Mouse (Mus musculus): ENCODE measurements at regions not wholly inside any gene's neighbourhood (a gene's known extent, or its start where the extent isn't known, plus 50 kb on each side); places are given as distances from the start of the nearest gene placed in this dataset.

- DNase-seq (ENCODE audit: low spot score) = no peak
- H3K9me3 ChIP-seq (ENCODE audit: control insufficient read depth, low read length) = no peaks in the 10 kb centered on the region
These were observed 146.8 kb upstream of the Zmiz1 start for GRCm38 (mm10) chr14:25312135-25312534.

GRCm38 (mm10) chr14:25312814-25313426 is 146.1 kb upstream of the Zmiz1 start:
- no peak overlapping the region for H3K27ac ChIP-seq (ENCODE audit: low read depth, low read length)
- no peak for ATAC-seq (ENCODE audit: low FRiP score)

More at GRCm38 (mm10) chr14:25312135-25312534, 146.8 kb upstream of the Zmiz1 start:
- no peak for ATAC-seq (ENCODE audit: low FRiP score)
- Histone ChIP-seq H3K27me3 (ENCODE audit: control insufficient read depth, insufficient read depth, low read length) (peaks cover 2% of the 10 kb centered on the region; the same call in 1 of the 2 replicates), H3K4me3 (ENCODE audit: low read depth, low read length) (no peak overlapping the region), H3K36me3 (ENCODE audit: control insufficient read depth, insufficient read depth, low read length) (no peaks in the 10 kb centered on the region), H3K4me2 (replicated peaks; ENCODE audit: low read depth, low read length) (no peak overlapping the region), H3K9ac (ENCODE audit: low read depth, low read length) (no peak overlapping the region), H3K4me1 (replicated peaks; ENCODE audit: control insufficient read depth, insufficient read depth, low read length) (peaks cover under 1% of the 10 kb centered on the region; the same call in 1 of the 2 replicates), H3K27ac (ENCODE audit: low read depth, low read length) (no peak overlapping the region)
- WGBS = 23% methylated on average over 7 of the region's 7 CpGs

DNA sequence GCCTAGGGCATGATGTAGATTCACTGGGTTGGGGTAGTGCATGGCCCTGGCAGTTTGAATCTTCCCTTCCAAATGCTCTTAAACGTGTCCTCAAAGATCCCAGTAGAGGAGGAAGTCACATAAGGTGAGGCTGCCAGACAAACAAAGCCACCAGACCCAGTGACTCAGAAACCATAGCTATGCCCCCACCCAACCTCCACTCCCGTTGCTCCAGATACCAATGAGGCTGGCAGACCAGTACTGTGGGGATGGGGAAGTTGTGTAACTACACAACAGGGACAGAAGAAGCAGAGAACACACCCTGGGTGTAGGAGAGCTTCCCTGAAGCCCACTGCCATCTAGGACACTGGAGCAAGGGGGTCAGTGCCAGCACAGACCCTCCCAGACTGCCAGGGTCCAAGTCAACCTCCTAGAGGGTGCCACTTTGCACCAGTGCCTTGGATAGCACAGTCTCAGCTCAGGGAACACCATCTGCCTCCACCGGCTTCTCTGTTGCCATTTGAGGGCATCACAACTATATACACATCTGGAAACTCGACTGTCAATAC is 145.2 kb upstream of the Zmiz1 start:
- no peak overlapping the region for H3K27ac ChIP-seq (ENCODE audit: low read depth, low read length)
- no peak overlapping the region for H3K4me3 ChIP-seq (ENCODE audit: low read depth, low read length)
- H3K9me3 ChIP-seq (ENCODE audit: control insufficient read depth, low read length) = no peaks in the 10 kb centered on the region
- peaks cover 9% of the 10 kb centered on the region for H3K4me1 ChIP-seq (replicated peaks; ENCODE audit: control insufficient read depth, insufficient read depth, low read length)
- WGBS = 84% methylated on average over 4 of the region's 4 CpGs
- no peaks in the 10 kb centered on the region for H3K36me3 ChIP-seq (ENCODE audit: control insufficient read depth, insufficient read depth, low read length)
- DNase-seq (ENCODE audit: low spot score) = no peak
- peaks cover 2% of the 10 kb centered on the region; the same call in 1 of the 2 replicates for H3K27me3 ChIP-seq (ENCODE audit: control insufficient read depth, insufficient read depth, low read length)
- H3K9ac ChIP-seq (ENCODE audit: low read depth, low read length) = no peak overlapping the region
- no peak overlapping the region for H3K4me2 ChIP-seq (replicated peaks; ENCODE audit: low read depth, low read length)
- no peak for ATAC-seq (ENCODE audit: low FRiP score)

More at GRCm38 (mm10) chr14:25312814-25313426, 146.1 kb upstream of the Zmiz1 start:
- H3K4me1 ChIP-seq (replicated peaks; ENCODE audit: control insufficient read depth, insufficient read depth, low read length) = peaks cover 7% of the 10 kb centered on the region; the same call in 1 of the 2 replicates
- H3K9ac ChIP-seq (ENCODE audit: low read depth, low read length) = no peak overlapping the region
- peaks cover 2% of the 10 kb centered on the region; the same call in 1 of the 2 replicates for H3K27me3 ChIP-seq (ENCODE audit: control insufficient read depth, insufficient read depth, low read length)
- 91% methylated on average over 6 of the region's 6 CpGs for WGBS
- no peaks in the 10 kb centered on the region for H3K9me3 ChIP-seq (ENCODE audit: control insufficient read depth, low read length)
- DNase-seq (ENCODE audit: low spot score) = no peak
- no peak overlapping the region for H3K4me3 ChIP-seq (ENCODE audit: low read depth, low read length)
- H3K36me3 ChIP-seq (ENCODE audit: control insufficient read depth, insufficient read depth, low read length) = no peaks in the 10 kb centered on the region
- no peak overlapping the region for H3K4me2 ChIP-seq (replicated peaks; ENCODE audit: low read depth, low read length)

- DNase-seq (ENCODE audit: low spot score) = no peak
- Histone ChIP-seq H3K27ac (ENCODE audit: low read depth, low read length) (no peak overlapping the region), H3K4me3 (ENCODE audit: low read depth, low read length) (no peak overlapping the region), H3K4me1 (replicated peaks; ENCODE audit: control insufficient read depth, insufficient read depth, low read length) (peaks cover 15% of the 10 kb centered on the region), H3K4me2 (replicated peaks; ENCODE audit: low read depth, low read length) (no peak overlapping the region), H3K36me3 (ENCODE audit: control insufficient read depth, insufficient read depth, low read length) (no peaks in the 10 kb centered on the region), H3K27me3 (ENCODE audit: control insufficient read depth, insufficient read depth, low read length) (peaks cover 2% of the 10 kb centered on the region; the same call in 1 of the 2 replicates), H3K9ac (ENCODE audit: low read depth, low read length) (no peak overlapping the region), H3K9me3 (ENCODE audit: control insufficient read depth, low read length) (no peaks in the 10 kb centered on the region)
- 94% methylated on average over 5 of the region's 5 CpGs for WGBS
- no peak for ATAC-seq (ENCODE audit: low FRiP score)
These were observed 142.5 kb upstream of the Zmiz1 start for GRCm38 (mm10) chr14:25316491-25316890.

DNA sequence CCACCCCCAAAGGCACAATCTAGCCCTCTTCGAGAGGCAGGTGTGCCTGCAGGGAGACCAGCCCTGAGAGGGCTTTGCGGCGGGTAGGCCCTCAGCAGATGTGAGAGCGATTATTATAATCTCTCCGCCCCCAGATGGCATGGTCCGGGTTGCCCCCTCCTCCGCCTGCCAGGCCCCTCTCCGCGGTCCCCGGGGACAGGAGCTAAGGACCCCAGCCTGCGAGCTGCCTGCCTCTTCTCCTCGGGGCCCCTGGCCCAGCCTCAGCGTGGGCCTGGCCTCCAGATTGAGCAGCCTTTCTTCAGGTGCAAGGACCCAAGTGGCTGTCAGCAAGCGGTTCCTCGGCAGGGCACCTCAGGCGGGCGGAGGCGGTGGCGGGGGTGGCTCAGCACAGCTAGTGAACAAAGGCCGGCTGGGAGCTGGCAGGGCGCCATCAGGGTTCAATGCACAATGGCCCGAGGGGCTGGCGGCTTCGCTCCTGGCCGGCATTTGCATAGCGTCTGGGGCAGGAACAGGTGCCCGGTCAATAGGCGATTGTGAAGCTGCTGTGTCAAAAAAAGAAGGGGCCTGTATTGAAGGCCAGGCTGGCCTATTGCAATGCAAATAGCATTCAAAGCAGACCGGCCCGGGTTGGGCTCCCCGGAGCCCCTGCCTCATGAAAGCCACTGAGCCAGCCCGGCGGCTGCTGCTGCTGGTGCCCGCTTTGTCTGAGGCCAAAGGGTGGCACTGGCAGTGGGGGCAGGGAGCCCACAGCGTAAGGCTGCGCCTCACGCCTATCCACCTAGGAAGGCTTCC is 141.1 kb upstream of the Zmiz1 start:
- Histone ChIP-seq H3K27me3 (ENCODE audit: control insufficient read depth, insufficient read depth, low read length) (peaks cover 2% of the 10 kb centered on the region; the same call in 1 of the 2 replicates), H3K27ac (ENCODE audit: low read depth, low read length) (peak overlapping the region; percentile 96), H3K4me3 (ENCODE audit: low read depth, low read length) (peak overlapping the region; percentile 12; the same call in 1 of the 2 replicates), H3K36me3 (ENCODE audit: control insufficient read depth, insufficient read depth, low read length) (no peaks in the 10 kb centered on the region), H3K4me2 (replicated peaks; ENCODE audit: low read depth, low read length) (peak overlapping the region; percentile 24), H3K4me1 (replicated peaks; ENCODE audit: control insufficient read depth, insufficient read depth, low read length) (peaks cover 15% of the 10 kb centered on the region), H3K9ac (ENCODE audit: low read depth, low read length) (peak overlapping the region; percentile 57), H3K9me3 (ENCODE audit: control insufficient read depth, low read length) (no peaks in the 10 kb centered on the region)
- ATAC-seq (ENCODE audit: low FRiP score) (peak; percentile 93), DNase-seq (ENCODE audit: low spot score) (peak; percentile 94)
- WGBS = 2% methylated on average over 37 of the region's 37 CpGs

DNA sequence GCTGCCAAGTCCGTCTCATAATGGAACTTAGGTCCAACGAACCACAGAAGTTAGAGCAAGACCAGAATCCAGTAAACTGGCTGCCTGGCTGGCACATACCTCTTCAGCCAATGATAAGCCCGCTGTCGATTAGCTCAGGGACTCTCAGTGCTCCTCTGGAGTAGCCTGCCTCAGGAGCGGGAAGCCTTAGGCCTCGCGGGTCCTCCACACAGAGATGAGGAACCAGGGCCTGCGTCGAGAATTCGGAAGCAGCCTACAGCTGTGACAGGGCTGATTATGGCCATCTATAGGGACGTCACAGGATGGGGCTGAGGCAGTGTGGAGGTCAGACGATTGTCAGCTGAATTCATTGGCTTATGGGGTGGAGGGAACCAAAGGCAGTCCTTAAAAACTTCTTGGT is 140.1 kb upstream of the Zmiz1 start:
- Histone ChIP-seq H3K9me3 (ENCODE audit: control insufficient read depth, low read length) (no peaks in the 10 kb centered on the region), H3K4me2 (replicated peaks; ENCODE audit: low read depth, low read length) (peak overlapping the region; percentile 17), H3K36me3 (ENCODE audit: control insufficient read depth, insufficient read depth, low read length) (no peaks in the 10 kb centered on the region), H3K27me3 (ENCODE audit: control insufficient read depth, insufficient read depth, low read length) (peaks cover 2% of the 10 kb centered on the region; the same call in 1 of the 2 replicates), H3K4me3 (ENCODE audit: low read depth, low read length) (no peak overlapping the region), H3K4me1 (replicated peaks; ENCODE audit: control insufficient read depth, insufficient read depth, low read length) (peaks cover 15% of the 10 kb centered on the region), H3K27ac (ENCODE audit: low read depth, low read length) (peak overlapping the region; percentile 96), H3K9ac (ENCODE audit: low read depth, low read length) (peak overlapping the region; percentile 49; the same call in 1 of the 2 replicates)
- DNase-seq (ENCODE audit: low spot score) (peak; percentile 46), ATAC-seq (ENCODE audit: low FRiP score) (no peak)
- WGBS = 50% methylated on average over 12 of the region's 12 CpGs

DNA sequence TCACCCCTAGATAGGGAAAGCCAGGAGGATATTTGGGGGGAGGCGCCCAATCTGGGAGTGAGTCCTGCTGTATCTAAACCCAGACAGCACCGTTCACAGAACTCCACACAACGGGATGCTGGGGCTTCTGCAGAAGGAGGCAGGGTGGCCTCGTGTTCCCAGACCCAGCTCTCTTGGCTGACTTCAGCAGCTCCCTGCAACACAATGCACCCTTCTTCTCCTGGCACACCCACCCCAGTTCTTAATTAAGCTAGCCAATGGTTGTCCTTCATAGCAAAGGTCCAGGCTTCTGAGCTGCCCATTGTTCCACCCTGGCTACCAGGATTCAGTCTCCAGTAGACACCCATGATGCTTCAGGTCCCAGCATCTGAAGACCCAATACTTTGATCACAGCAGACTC is 138.8 kb upstream of the Zmiz1 start:
- no peaks in the 10 kb centered on the region for H3K9me3 ChIP-seq (ENCODE audit: control insufficient read depth, low read length)
- 59% methylated on average over 4 of the region's 4 CpGs for WGBS
- H3K9ac ChIP-seq (ENCODE audit: low read depth, low read length) = no peak overlapping the region
- no peak for DNase-seq (ENCODE audit: low spot score)
- H3K4me2 ChIP-seq (replicated peaks; ENCODE audit: low read depth, low read length) = no peak overlapping the region
- H3K4me3 ChIP-seq (ENCODE audit: low read depth, low read length) = no peak overlapping the region
- H3K4me1 ChIP-seq (replicated peaks; ENCODE audit: control insufficient read depth, insufficient read depth, low read length) = peaks cover 15% of the 10 kb centered on the region
- H3K27me3 ChIP-seq (ENCODE audit: control insufficient read depth, insufficient read depth, low read length) = peaks cover 2% of the 10 kb centered on the region; the same call in 1 of the 2 replicates
- no peaks in the 10 kb centered on the region for H3K36me3 ChIP-seq (ENCODE audit: control insufficient read depth, insufficient read depth, low read length)
- no peak overlapping the region for H3K27ac ChIP-seq (ENCODE audit: low read depth, low read length)
- no peak for ATAC-seq (ENCODE audit: low FRiP score)

GRCm38 (mm10) chr14:25323542-25324484 is 135.2 kb upstream of the Zmiz1 start:
- H3K4me1 ChIP-seq (replicated peaks; ENCODE audit: control insufficient read depth, insufficient read depth, low read length) = peaks cover 5% of the 10 kb centered on the region
- no peaks in the 10 kb centered on the region for H3K27me3 ChIP-seq (ENCODE audit: control insufficient read depth, insufficient read depth, low read length)
- H3K27ac ChIP-seq (ENCODE audit: low read depth, low read length) = no peak overlapping the region
- 0 out of 2 replicates have a peak, but pooled peaks have one; percentile 25 for ATAC-seq (ENCODE audit: low FRiP score)
- H3K9ac ChIP-seq (ENCODE audit: low read depth, low read length) = no peak overlapping the region
- no peaks in the 10 kb centered on the region for H3K36me3 ChIP-seq (ENCODE audit: control insufficient read depth, insufficient read depth, low read length)
- no peaks in the 10 kb centered on the region for H3K9me3 ChIP-seq (ENCODE audit: control insufficient read depth, low read length)
- WGBS = 91% methylated on average over 6 of the region's 6 CpGs
- peak; percentile 35 for DNase-seq (ENCODE audit: low spot score)
- no peak overlapping the region for H3K4me2 ChIP-seq (replicated peaks; ENCODE audit: low read depth, low read length)
- H3K4me3 ChIP-seq (ENCODE audit: low read depth, low read length) = no peak overlapping the region
